Mouse (Mus musculus): ENCODE measurements around the gene Taf6.

GRCm38 (mm10) chr5:138194755-138195345, 7.6 kb upstream of the Taf6 start:
- no peak for TF ChIP-seq TAL1 (IDR thresholded peaks at IDR 0.05; ENCODE audit: low read length)
- TF ChIP-seq GATA1 (IDR thresholded peaks at IDR 0.05; ENCODE audit: low read length), result no peak
